Mouse (Mus musculus) testis, adult 2 months (tissue): Measurements from ENCODE around the gene Mageb2.
"Not testable (repeated sequence)": the region's sequence is repeated elsewhere in the genome, so short reads cannot be mapped to it uniquely, and the experiment has no call there.

ENCODE experiments used
- CTCF ChIP-seq: fragments of 200-500 bp; IDR thresholded peaks from 2 replicates; pipeline ENCODE4 v1.5.1; 2012; ENCODE audit warnings: low read depth, mild to moderate bottlenecking, inconsistent platforms, low read length, moderate library complexity; ENCODE audit not compliant: control insufficient read depth, insufficient read depth, insufficient replicate concordance
- POLR2A ChIP-seq: fragments of 200-500 bp; IDR thresholded peaks from 2 replicates; pipeline ENCODE4 v1.6.1; 2012; ENCODE audit warnings: low read depth, mild to moderate bottlenecking, inconsistent platforms, low read length, moderate library complexity; ENCODE audit not compliant: control insufficient read depth

DNA sequence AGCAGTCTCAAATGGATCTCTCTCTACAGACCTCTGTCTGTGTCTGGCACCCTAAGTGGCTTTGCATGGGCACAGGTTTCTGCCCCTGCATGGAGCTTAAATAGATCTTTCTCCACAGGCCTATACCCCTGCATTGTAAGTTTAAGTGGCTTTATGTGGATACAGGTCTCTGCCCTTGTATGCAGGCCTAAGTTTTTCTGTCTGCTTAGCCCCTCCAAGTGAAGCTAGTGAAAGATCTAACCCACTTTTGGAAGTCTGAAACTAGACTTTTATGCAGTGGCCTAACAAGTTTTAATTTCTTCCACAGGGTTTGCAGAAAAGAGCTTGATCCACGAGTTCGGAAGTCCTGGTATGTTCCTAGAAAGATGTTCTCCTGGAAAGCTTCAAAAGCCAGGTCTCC is at the start of gene Mageb2:
- not testable (repeated sequence) for TF ChIP-seq POLR2A, CTCF
